Mouse (Mus musculus) G1E (cell line): ENCODE results near the gene Nnat. TPM values are rescaled to one million over a fixed set of nuclear protein-coding genes. Genes with fewer than 3 reads are reported as not detected.

Experiments
- ATAC-seq: 2 replicates; pipeline ENCODE4 v1.8.0; 2016; ENCODE audit warnings: mild to moderate bottlenecking; ENCODE audit not compliant: insufficient number of reproducible peaks, poor library complexity, low FRiP score, severe bottlenecking; ENCODE audit errors: extremely low read depth
- DNase-seq: peaks from one replicate; pipeline ENCODE4 v3.0.0; 2012; ENCODE audit warnings: low spot score
- H3K27me3 ChIP-seq: 2 replicates; pipeline ENCODE4 v1.6.1; 2012; ENCODE audit warnings: mild to moderate bottlenecking, low read length, inconsistent platforms; ENCODE audit not compliant: insufficient read depth
- H3K36me3 ChIP-seq: replicated peaks from 2 replicates; pipeline ENCODE3; 2012; ENCODE audit warnings: mild to moderate bottlenecking, inconsistent platforms
- H3K4me1 ChIP-seq: 2 replicates; pipeline ENCODE4 v1.6.1; 2012; ENCODE audit warnings: low read depth, low read length, inconsistent platforms, mixed read lengths; ENCODE audit not compliant: insufficient read depth
- H3K4me3 ChIP-seq: 2 replicates; pipeline ENCODE4 v1.5.1; 2012; ENCODE audit warnings: low read depth, mild to moderate bottlenecking, inconsistent platforms, low read length, moderate library complexity, mixed read lengths
- H3K9me3 ChIP-seq: replicated peaks from 2 replicates; pipeline ENCODE4 v1.6.1; 2012; ENCODE audit warnings: inconsistent platforms
- CTCF ChIP-seq: IDR thresholded peaks from 2 replicates; pipeline ENCODE4 v1.5.1; 2012; ENCODE audit warnings: low read depth, low read length, inconsistent platforms, mixed read lengths
- GATA1 ChIP-seq: IDR thresholded peaks from 2 replicates; pipeline ENCODE4 v1.6.1; 2012; ENCODE audit warnings: borderline replicate concordance, low read length, inconsistent platforms, mixed read lengths
- GATA2 ChIP-seq: IDR thresholded peaks from 2 replicates; pipeline ENCODE4 v1.6.1; 2012; ENCODE audit warnings: low read depth, low read length, inconsistent platforms, borderline replicate concordance
- POLR2AphosphoS5 ChIP-seq: IDR thresholded peaks from 2 replicates; pipeline ENCODE4 v1.6.1; 2012; ENCODE audit warnings: low read depth, low read length, inconsistent platforms; ENCODE audit not compliant: insufficient replicate concordance
- TAL1 ChIP-seq: conservative IDR thresholded peaks from 2 replicates; pipeline ENCODE4 v1.6.1; 2012; ENCODE audit warnings: low read depth, low read length, inconsistent platforms, mixed read lengths
- polyA plus RNA-seq: library from polyadenylated mRNA; stranded (reverse); fragments of >175 nt; gene quantifications from 2 replicates; pipeline ENCODE4 v1.2.3, GENCODE M21; 2012
- total RNA-seq, 2 experiments: library from RNA; stranded (forward) in 1 of 2; stranded (reverse) in 1 of 2; fragments of 200-1000 nt in 1 of 2; fragments of >200 nt in 1 of 2; fragmentation: Nextera tagmentation in 1 of 2; gene quantifications; 2 replicates each; pipeline ENCODE4 v1.2.3; 2014 to 2017

Nnat gene
- total and polyA plus RNA-seq, 3 experiments: not detected

- TF ChIP-seq GATA1 (no peak), CTCF (no peak), POLR2AphosphoS5 (no peak), GATA2 (no peak)
- Histone ChIP-seq H3K27me3 (peaks cover 5% of the 10 kb centered on the region), H3K36me3 (no peaks in the 10 kb centered on the region), H3K4me3 (no peak overlapping the region), H3K4me1 (no peaks in the 10 kb centered on the region), H3K9me3 (no peaks in the 10 kb centered on the region)
- DNase-seq: no peak
- no peak for ATAC-seq
Measured at GRCm38 (mm10) chr2:157520496-157520895, 39.4 kb upstream of the Nnat start.

DNA sequence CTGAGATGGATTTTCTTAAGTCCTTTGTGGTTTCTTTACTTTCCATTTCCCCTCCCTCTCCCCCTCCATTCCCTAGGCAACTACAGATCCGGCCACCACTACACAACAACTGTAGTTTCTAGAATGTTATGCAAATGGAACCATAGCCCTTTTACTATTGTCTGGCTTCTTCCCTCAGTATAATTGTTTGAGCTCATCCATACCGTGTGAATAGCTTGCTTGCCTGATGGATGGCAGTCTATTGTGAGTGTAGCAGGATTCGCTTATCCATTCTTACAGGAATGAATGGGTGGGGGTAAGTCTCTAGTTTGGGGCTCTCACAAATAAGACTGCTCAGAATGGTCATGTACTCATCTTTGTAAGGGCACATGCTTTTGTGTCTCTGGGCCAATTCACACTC is 37.3 kb upstream of the Nnat start:
- no peak overlapping the region for H3K4me3 ChIP-seq
- ATAC-seq: no peak
- H3K27me3 ChIP-seq: peaks cover 11% of the 10 kb centered on the region

GRCm38 (mm10) chr2:157530056-157530955 is 29.6 kb upstream of the Nnat start:
- H3K4me1 ChIP-seq: no peaks in the 10 kb centered on the region
- DNase-seq (no peak), ATAC-seq (no peak)
- no peak overlapping the region for H3K4me3 ChIP-seq
- peaks cover 19% of the 10 kb centered on the region for H3K27me3 ChIP-seq
- no peak for TF ChIP-seq TAL1
- TF ChIP-seq CTCF: no peak
- TF ChIP-seq POLR2AphosphoS5: no peak
- TF ChIP-seq GATA2: no peak
- TF ChIP-seq GATA1: no peak
- H3K36me3 ChIP-seq: no peaks in the 10 kb centered on the region
- no peaks in the 10 kb centered on the region for H3K9me3 ChIP-seq

More for the DNA sequence above, 37.3 kb upstream of the Nnat start:
- H3K36me3 ChIP-seq: no peaks in the 10 kb centered on the region
- no peak for DNase-seq
- H3K9me3 ChIP-seq: no peaks in the 10 kb centered on the region
- TF ChIP-seq GATA2: no peak
- TF ChIP-seq CTCF: no peak
- no peak for TF ChIP-seq POLR2AphosphoS5
- TF ChIP-seq GATA1: no peak
- no peak for TF ChIP-seq TAL1
- H3K4me1 ChIP-seq: no peaks in the 10 kb centered on the region

GRCm38 (mm10) chr2:157531681-157532426 is 28.0 kb upstream of the Nnat start:
- Histone ChIP-seq H3K4me1 (no peaks in the 10 kb centered on the region), H3K36me3 (no peaks in the 10 kb centered on the region), H3K27me3 (peaks cover 13% of the 10 kb centered on the region), H3K4me3 (no peak overlapping the region), H3K9me3 (no peaks in the 10 kb centered on the region)
- DNase-seq (no peak), ATAC-seq (no peak)
- TF ChIP-seq CTCF (no peak), POLR2AphosphoS5 (no peak), TAL1 (no peak), GATA1 (no peak), GATA2 (no peak)

GRCm38 (mm10) chr2:157534163-157534562 is 25.7 kb upstream of the Nnat start:
- H3K27me3 ChIP-seq: peaks cover 21% of the 10 kb centered on the region
- ATAC-seq: no peak

More at GRCm38 (mm10) chr2:157534163-157534562, 25.7 kb upstream of the Nnat start:
- no peak for DNase-seq
- no peak for TF ChIP-seq TAL1
- no peak for TF ChIP-seq GATA1
- no peak for TF ChIP-seq GATA2
- no peak for TF ChIP-seq CTCF
- TF ChIP-seq POLR2AphosphoS5: no peak
- H3K4me3 ChIP-seq: no peak overlapping the region
- H3K36me3 ChIP-seq: no peaks in the 10 kb centered on the region
- H3K4me1 ChIP-seq: no peaks in the 10 kb centered on the region
- no peaks in the 10 kb centered on the region for H3K9me3 ChIP-seq
